Mouse (Mus musculus) hindbrain, embryonic 16.5 days (tissue): ENCODE measurements around the gene Pten. TPM values are rescaled to one million over a fixed set of nuclear protein-coding genes. Genes with fewer than 3 reads are reported as not detected.
"Not testable (repeated sequence)": the region's sequence is repeated elsewhere in the genome, so short reads cannot be mapped to it uniquely, and the experiment has no call there.

Experiments
- ATAC-seq: fragments of 200-750 bp; cut with Nextera tagmentation; 2 replicates; pipeline ENCODE4 v1.8.0; 2017; ENCODE audit warnings: moderate TSS enrichment, moderate library complexity
- H3K27ac ChIP-seq: fragments of 300-500 bp; sonication (generic); 2 replicates; pipeline ENCODE4 v1.5.1; 2014; ENCODE audit warnings: low read depth, mild to moderate bottlenecking, control low read depth, low read length, moderate library complexity
- H3K27me3 ChIP-seq: fragments of 300-500 bp; sonication (generic); replicated peaks from 2 replicates; pipeline ENCODE4 v1.6.1; 2014; ENCODE audit warnings: low read length; ENCODE audit not compliant: control insufficient read depth, insufficient read depth
- H3K36me3 ChIP-seq: fragments of 300-500 bp; sonication (generic); 2 replicates; pipeline ENCODE4 v1.6.1; 2014; ENCODE audit warnings: mild to moderate bottlenecking, low read length, moderate library complexity, mixed read lengths; ENCODE audit not compliant: control insufficient read depth, insufficient read depth
- H3K4me1 ChIP-seq: fragments of 300-500 bp; sonication (generic); 2 replicates; pipeline ENCODE4 v1.6.1; 2014; ENCODE audit warnings: low read depth, low read length; ENCODE audit not compliant: control insufficient read depth, insufficient read depth
- H3K4me2 ChIP-seq: fragments of 300-500 bp; sonication (generic); 2 replicates; pipeline ENCODE4 v1.6.1; 2014; ENCODE audit warnings: mild to moderate bottlenecking, low read length, control low read depth, moderate library complexity
- H3K4me3 ChIP-seq: fragments of 300-500 bp; sonication (generic); 2 replicates; pipeline ENCODE4 v1.5.1; 2014; ENCODE audit warnings: mild to moderate bottlenecking, low read length, control low read depth, moderate library complexity
- H3K9ac ChIP-seq: fragments of 300-500 bp; sonication (generic); 2 replicates; pipeline ENCODE4 v1.6.1; 2014; ENCODE audit warnings: low read depth, mild to moderate bottlenecking, control low read depth, low read length, moderate library complexity
- H3K9me3 ChIP-seq: fragments of 300-500 bp; sonication (generic); 2 replicates; pipeline ENCODE4 v1.6.1; 2014; ENCODE audit warnings: mild to moderate bottlenecking, low read length, moderate library complexity; ENCODE audit not compliant: control insufficient read depth
- WGBS: fragments of 180-500 bp; shearing (Covaris S2); extraction: QIAGEN DNeasy Blood & Tissue Kit; methylation state at CpG from one replicate; pipeline ENCODE4 v1.1.7; 2014; 5-methylcytosine and 5-hydroxymethylcytosine counted together
- polyA plus RNA-seq: library from polyadenylated mRNA; unstranded; fragments of >200 nt; fragmentation: Nextera tagmentation; extraction: Ambion mirVana; gene quantifications from 2 replicates; pipeline ENCODE4 v1.2.1, GENCODE M21; 2015

Gene Pten
- polyA plus RNA-seq, 1 experiment from 2014 or later: 10.8 TPM

DNA sequence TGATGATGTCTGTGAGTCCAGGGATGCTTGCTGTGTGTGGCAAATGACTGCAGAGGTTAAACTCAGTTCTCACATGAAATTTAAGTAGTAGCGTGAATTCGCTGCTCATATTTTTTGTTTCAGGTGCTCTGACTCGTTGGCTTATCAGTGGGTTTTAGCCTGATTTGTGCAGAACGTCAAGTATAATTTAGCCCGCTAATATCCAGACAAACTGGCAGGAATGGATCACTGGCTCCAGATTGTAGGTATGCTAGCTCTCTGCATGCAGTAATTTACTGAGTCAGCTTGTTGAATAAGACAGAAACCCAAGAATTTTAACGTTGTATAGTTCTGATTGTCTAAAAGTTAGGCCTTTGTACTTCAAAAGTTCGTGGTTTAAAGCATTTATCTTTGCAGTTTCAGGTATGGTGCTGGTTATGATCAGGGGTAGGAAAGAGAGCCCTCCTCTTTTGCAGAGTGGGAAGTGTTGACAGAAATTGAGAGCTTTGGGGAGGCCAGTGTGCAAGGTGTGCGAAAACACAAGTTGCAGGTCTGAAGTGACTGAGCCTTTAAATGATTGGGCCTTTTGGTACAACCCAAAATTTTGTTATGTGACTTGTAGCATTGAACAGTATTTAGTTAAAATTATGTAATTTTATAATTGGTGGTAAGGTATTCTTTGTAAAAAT, 2.2 kb downstream of the Pten start:
- Histone ChIP-seq H3K27me3 (no peaks in the 10 kb centered on the region), H3K9me3 (no peaks in the 10 kb centered on the region), H3K27ac (no peak overlapping the region), H3K4me1 (peaks cover 21% of the 10 kb centered on the region), H3K4me3 (peak overlapping the region; percentile 99), H3K36me3 (no peaks in the 10 kb centered on the region), H3K9ac (peak overlapping the region; percentile 99), H3K4me2 (peak overlapping the region; percentile 72)
- no peak for ATAC-seq
- WGBS: 1% methylated on average over 8 of the region's 8 CpGs

DNA sequence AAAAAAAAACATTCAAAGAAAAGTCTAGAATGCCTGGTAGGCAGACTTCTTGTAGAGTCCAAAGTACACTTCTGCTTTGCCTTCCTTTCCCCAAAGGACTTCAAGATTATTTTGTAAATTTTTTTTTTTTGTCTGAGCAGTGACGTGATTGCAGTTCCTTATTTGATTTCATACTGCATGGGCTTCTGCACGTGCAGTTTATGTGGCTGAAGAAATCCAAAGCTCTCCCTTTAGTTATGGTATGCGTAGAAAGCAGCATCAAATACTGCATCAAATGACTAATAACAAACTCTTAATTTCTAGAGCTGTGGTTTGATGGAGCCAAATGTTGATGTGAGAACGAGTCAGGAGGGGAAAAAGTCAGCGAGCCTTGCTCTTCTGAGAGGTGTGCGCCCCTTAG, 3.2 kb downstream of the Pten start:
- Histone ChIP-seq H3K36me3 (no peaks in the 10 kb centered on the region), H3K9ac (peak overlapping the region; percentile 36; the same call in 1 of the 2 replicates), H3K27ac (no peak overlapping the region), H3K27me3 (no peaks in the 10 kb centered on the region), H3K9me3 (no peaks in the 10 kb centered on the region), H3K4me2 (peak overlapping the region; percentile 77), H3K4me1 (peaks cover 16% of the 10 kb centered on the region), H3K4me3 (peak overlapping the region; percentile 39)
- no peak for ATAC-seq
- WGBS: 21% methylated on average over 6 of the region's 6 CpGs

DNA sequence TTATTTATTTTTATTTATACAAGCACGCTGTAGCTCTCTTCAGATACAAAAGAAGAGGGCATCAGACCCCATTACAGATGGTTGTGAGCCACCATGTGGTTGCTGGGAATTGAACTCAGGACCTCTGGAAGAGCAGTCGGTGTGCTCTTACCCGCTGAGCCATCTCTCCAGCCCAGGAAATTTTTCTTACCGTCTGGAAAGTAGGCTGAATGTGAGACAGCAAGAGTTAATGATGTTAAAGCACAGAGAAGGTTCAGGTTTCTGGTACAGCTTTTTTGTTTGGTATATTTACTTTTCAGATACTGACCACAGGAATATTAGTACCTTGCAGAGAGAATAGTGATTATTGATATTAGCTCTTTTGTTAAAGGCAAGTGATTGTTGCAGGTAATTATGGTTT, 3.9 kb downstream of the Pten start:
- H3K9ac ChIP-seq: no peak overlapping the region
- WGBS: 55% methylated on average over 4 of the region's 4 CpGs
- peaks cover 15% of the 10 kb centered on the region for H3K4me1 ChIP-seq

DNA sequence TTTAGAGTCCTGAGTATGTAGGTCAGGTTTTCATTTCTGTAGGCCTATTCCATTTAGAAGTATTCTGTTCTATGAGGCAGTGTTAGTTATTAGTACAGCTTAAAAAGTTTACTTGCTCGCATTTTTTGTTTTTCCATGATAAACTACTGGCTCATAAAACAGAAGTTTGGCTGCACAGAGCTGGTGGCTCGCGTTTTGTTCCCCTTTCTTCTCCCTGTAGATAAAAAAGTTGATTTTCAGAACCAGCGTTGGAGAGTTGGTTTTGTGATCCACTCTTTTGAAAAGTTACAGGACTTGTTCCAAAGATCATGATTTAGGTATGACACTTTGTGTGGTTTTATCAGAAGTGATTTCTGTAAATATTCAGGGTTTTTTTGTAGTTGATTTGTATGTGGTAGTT, 5.2 kb downstream of the Pten start:
- 80% methylated on average over 4 of the region's 4 CpGs for WGBS
- H3K9me3 ChIP-seq: no peaks in the 10 kb centered on the region
- no peak for ATAC-seq

More for the DNA sequence above, 3.9 kb downstream of the Pten start:
- ATAC-seq: no peak
- Histone ChIP-seq H3K4me3 (peak overlapping the region; percentile 27), H3K36me3 (no peaks in the 10 kb centered on the region), H3K27ac (no peak overlapping the region), H3K4me2 (peak overlapping the region; percentile 77), H3K9me3 (no peaks in the 10 kb centered on the region), H3K27me3 (no peaks in the 10 kb centered on the region)

GRCm38 (mm10) chr19:32778411-32778810, 21.1 kb downstream of the Pten start:
- Histone ChIP-seq H3K9ac (no peak overlapping the region), H3K4me3 (no peak overlapping the region), H3K4me2 (no peak overlapping the region), H3K9me3 (no peaks in the 10 kb centered on the region), H3K36me3 (no peaks in the 10 kb centered on the region), H3K27me3 (no peaks in the 10 kb centered on the region), H3K27ac (no peak overlapping the region), H3K4me1 (no peaks in the 10 kb centered on the region)
- 46% methylated on average over 2 of the region's 2 CpGs for WGBS
- ATAC-seq: no peak

More for the DNA sequence above, 5.2 kb downstream of the Pten start:
- no peaks in the 10 kb centered on the region for H3K36me3 ChIP-seq
- no peak overlapping the region for H3K27ac ChIP-seq
- H3K4me1 ChIP-seq: peaks cover 15% of the 10 kb centered on the region
- peak overlapping the region; percentile 8; the same call in 1 of the 2 replicates for H3K4me2 ChIP-seq
- H3K9ac ChIP-seq: no peak overlapping the region
- no peak overlapping the region for H3K4me3 ChIP-seq
- no peaks in the 10 kb centered on the region for H3K27me3 ChIP-seq

- no peaks in the 10 kb centered on the region for H3K4me1 ChIP-seq
- H3K9ac ChIP-seq: no peak overlapping the region
- H3K27me3 ChIP-seq: no peaks in the 10 kb centered on the region
- WGBS: 74% methylated on average over 3 of the region's 3 CpGs
- no peaks in the 10 kb centered on the region for H3K36me3 ChIP-seq
- no peaks in the 10 kb centered on the region for H3K9me3 ChIP-seq
- H3K4me2 ChIP-seq: no peak overlapping the region
- H3K4me3 ChIP-seq: no peak overlapping the region
- ATAC-seq: no peak
- H3K27ac ChIP-seq: no peak overlapping the region
Observed at GRCm38 (mm10) chr19:32779131-32779530, 21.8 kb downstream of the Pten start.

- H3K4me3 ChIP-seq: no peak overlapping the region
- 93% methylated on average over 5 of the region's 5 CpGs for WGBS
- no peak overlapping the region for H3K27ac ChIP-seq
- H3K9ac ChIP-seq: no peak overlapping the region
- no peaks in the 10 kb centered on the region for H3K4me1 ChIP-seq
- no peak overlapping the region for H3K4me2 ChIP-seq
- H3K36me3 ChIP-seq: no peaks in the 10 kb centered on the region; the same call in 1 of the 2 replicates
- no peaks in the 10 kb centered on the region for H3K27me3 ChIP-seq
- H3K9me3 ChIP-seq: no peaks in the 10 kb centered on the region
- ATAC-seq: no peak
Observed at GRCm38 (mm10) chr19:32781305-32782071, 24.2 kb downstream of the Pten start.

GRCm38 (mm10) chr19:32787388-32787787, 30.1 kb downstream of the Pten start:
- H3K9ac ChIP-seq, H3K27me3 ChIP-seq, H3K4me1 ChIP-seq, ATAC-seq, H3K9me3 ChIP-seq, H3K4me2 ChIP-seq, H3K4me3 ChIP-seq, H3K27ac ChIP-seq, H3K36me3 ChIP-seq: not testable (repeated sequence)
- 56% methylated on average over 4 of the region's 4 CpGs for WGBS

DNA sequence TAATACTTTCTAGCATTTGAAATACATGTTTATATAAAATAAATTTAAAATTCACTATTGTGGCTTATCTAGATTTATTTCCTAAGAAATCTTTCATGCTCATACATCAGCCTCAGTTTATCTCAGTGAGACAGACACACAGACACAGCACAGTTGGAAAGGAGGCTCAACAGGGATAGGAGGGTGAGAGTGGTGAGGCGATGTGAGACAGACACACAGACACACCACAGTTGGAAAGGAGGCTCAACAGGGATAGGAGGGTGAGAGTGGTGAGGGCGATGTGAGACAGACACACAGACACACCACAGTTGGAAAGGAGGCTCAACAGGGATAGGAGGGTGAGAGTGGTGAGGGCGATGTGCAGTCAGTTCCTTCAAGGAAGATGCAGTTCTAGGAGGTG, 30.7 kb downstream of the Pten start:
- not testable (repeated sequence) for H3K27ac ChIP-seq, H3K4me1 ChIP-seq, H3K9me3 ChIP-seq, H3K4me3 ChIP-seq, H3K27me3 ChIP-seq, H3K9ac ChIP-seq, ATAC-seq, H3K4me2 ChIP-seq, H3K36me3 ChIP-seq
- WGBS: 96% methylated on average over 3 of the region's 3 CpGs
